Mouse (Mus musculus) liver, adult 2 months (tissue): ENCODE data around the gene Gm10322.

Experiments used
- CTCF ChIP-seq: fragments of 200-500 bp; IDR thresholded peaks from 2 replicates; pipeline ENCODE4 v1.5.1; 2011; ENCODE audit warnings: low read depth, low read length, control low read depth
- POLR2A ChIP-seq: fragments of 200-500 bp; IDR thresholded peaks from 2 replicates; pipeline ENCODE4 v1.6.1; 2011; ENCODE audit warnings: low read length, control low read depth; ENCODE audit not compliant: insufficient read depth; ENCODE audit errors: extremely low read depth

DNA sequence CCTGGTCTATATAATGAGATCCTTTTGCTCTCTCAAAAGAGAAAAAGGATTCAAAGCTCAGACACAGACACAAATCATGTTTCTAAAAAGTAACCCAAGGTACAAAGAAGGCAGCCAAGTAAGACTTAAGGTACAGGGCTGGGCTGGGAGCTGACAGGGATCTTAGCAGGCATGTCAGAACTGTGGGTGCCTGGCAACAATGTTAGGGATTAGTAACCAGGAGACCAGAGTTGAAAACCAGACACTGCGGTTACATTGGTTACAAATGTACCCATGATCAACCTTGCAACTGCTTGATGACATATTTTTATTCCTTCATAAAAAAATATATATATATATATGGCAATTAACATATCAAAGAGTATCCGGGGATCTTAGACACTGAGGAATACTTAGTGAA, 20.2 kb downstream of the Gm10322 start:
- no peak for TF ChIP-seq CTCF
- TF ChIP-seq POLR2A = no peak
